Mouse (Mus musculus) hindbrain, embryonic 16.5 days (tissue): Measurements from ENCODE around the gene Ppt2. TPM values are rescaled to one million over a fixed set of nuclear protein-coding genes. Genes with fewer than 3 reads are reported as not detected.

Experiments used
- ATAC-seq: fragments of 200-750 bp; cut with Nextera tagmentation; 2 replicates; pipeline ENCODE4 v1.8.0; 2017; ENCODE audit warnings: moderate TSS enrichment, moderate library complexity
- H3K27ac ChIP-seq: fragments of 300-500 bp; sonication (generic); 2 replicates; pipeline ENCODE4 v1.5.1; 2014; ENCODE audit warnings: low read depth, mild to moderate bottlenecking, control low read depth, low read length, moderate library complexity
- H3K27me3 ChIP-seq: fragments of 300-500 bp; sonication (generic); replicated peaks from 2 replicates; pipeline ENCODE4 v1.6.1; 2014; ENCODE audit warnings: low read length; ENCODE audit not compliant: control insufficient read depth, insufficient read depth
- H3K36me3 ChIP-seq: fragments of 300-500 bp; sonication (generic); 2 replicates; pipeline ENCODE4 v1.6.1; 2014; ENCODE audit warnings: mild to moderate bottlenecking, low read length, moderate library complexity, mixed read lengths; ENCODE audit not compliant: control insufficient read depth, insufficient read depth
- H3K4me1 ChIP-seq: fragments of 300-500 bp; sonication (generic); 2 replicates; pipeline ENCODE4 v1.6.1; 2014; ENCODE audit warnings: low read depth, low read length; ENCODE audit not compliant: control insufficient read depth, insufficient read depth
- H3K4me2 ChIP-seq: fragments of 300-500 bp; sonication (generic); 2 replicates; pipeline ENCODE4 v1.6.1; 2014; ENCODE audit warnings: mild to moderate bottlenecking, low read length, control low read depth, moderate library complexity
- H3K4me3 ChIP-seq: fragments of 300-500 bp; sonication (generic); 2 replicates; pipeline ENCODE4 v1.5.1; 2014; ENCODE audit warnings: mild to moderate bottlenecking, low read length, control low read depth, moderate library complexity
- H3K9ac ChIP-seq: fragments of 300-500 bp; sonication (generic); 2 replicates; pipeline ENCODE4 v1.6.1; 2014; ENCODE audit warnings: low read depth, mild to moderate bottlenecking, control low read depth, low read length, moderate library complexity
- H3K9me3 ChIP-seq: fragments of 300-500 bp; sonication (generic); 2 replicates; pipeline ENCODE4 v1.6.1; 2014; ENCODE audit warnings: mild to moderate bottlenecking, low read length, moderate library complexity; ENCODE audit not compliant: control insufficient read depth
- WGBS: fragments of 180-500 bp; shearing (Covaris S2); extraction: QIAGEN DNeasy Blood & Tissue Kit; methylation state at CpG from one replicate; pipeline ENCODE4 v1.1.7; 2014; 5-methylcytosine and 5-hydroxymethylcytosine counted together
- polyA plus RNA-seq: library from polyadenylated mRNA; unstranded; fragments of >200 nt; fragmentation: Nextera tagmentation; extraction: Ambion mirVana; gene quantifications from 2 replicates; pipeline ENCODE4 v1.2.1, GENCODE M21; 2015

Gene Ppt2
- polyA plus RNA-seq, 1 experiment from 2014 or later: 19.9 TPM

GRCm38 (mm10) chr17:34652546-34652945 is 24.2 kb upstream of the Ppt2 start:
- no peaks in the 10 kb centered on the region for H3K27me3 ChIP-seq
- H3K36me3 ChIP-seq: peaks cover 39% of the 10 kb centered on the region
- H3K9ac ChIP-seq: no peak overlapping the region
- H3K4me2 ChIP-seq: no peak overlapping the region
- no peak overlapping the region for H3K4me3 ChIP-seq
- peaks cover 15% of the 10 kb centered on the region for H3K4me1 ChIP-seq
- no peaks in the 10 kb centered on the region for H3K9me3 ChIP-seq
- H3K27ac ChIP-seq: no peak overlapping the region
- no peak for ATAC-seq
- 84% methylated on average over 10 of the region's 10 CpGs for WGBS

- no peak overlapping the region for H3K27ac ChIP-seq
- peaks cover 39% of the 10 kb centered on the region for H3K36me3 ChIP-seq
- H3K4me3 ChIP-seq: no peak overlapping the region
- H3K4me1 ChIP-seq: peaks cover 16% of the 10 kb centered on the region
- no peaks in the 10 kb centered on the region for H3K27me3 ChIP-seq
- no peak overlapping the region for H3K9ac ChIP-seq
- 56% methylated on average over 14 of the region's 19 CpGs for WGBS
- no peak overlapping the region for H3K4me2 ChIP-seq
- no peak for ATAC-seq
- H3K9me3 ChIP-seq: no peaks in the 10 kb centered on the region
Observed at GRCm38 (mm10) chr17:34651507-34652221, 23.4 kb upstream of the Ppt2 start.

GRCm38 (mm10) chr17:34650781-34651180 is 22.5 kb upstream of the Ppt2 start:
- Histone ChIP-seq H3K4me2 (no peak overlapping the region), H3K27me3 (no peaks in the 10 kb centered on the region), H3K9ac (no peak overlapping the region), H3K36me3 (peaks cover 39% of the 10 kb centered on the region), H3K27ac (no peak overlapping the region), H3K9me3 (no peaks in the 10 kb centered on the region), H3K4me3 (no peak overlapping the region), H3K4me1 (peaks cover 24% of the 10 kb centered on the region)
- 91% methylated on average over 14 of the region's 14 CpGs for WGBS
- no peak for ATAC-seq

- Histone ChIP-seq H3K27ac (no peak overlapping the region), H3K36me3 (peaks cover 36% of the 10 kb centered on the region), H3K9ac (no peak overlapping the region), H3K4me3 (no peak overlapping the region), H3K4me1 (peaks cover 28% of the 10 kb centered on the region), H3K4me2 (no peak overlapping the region), H3K27me3 (no peaks in the 10 kb centered on the region), H3K9me3 (no peaks in the 10 kb centered on the region)
- 91% methylated on average over 18 of the region's 18 CpGs for WGBS
- no peak for ATAC-seq
Observed at GRCm38 (mm10) chr17:34649106-34649864, 21.0 kb upstream of the Ppt2 start.

- Histone ChIP-seq H3K4me2 (peak overlapping the region; percentile 82), H3K9me3 (no peaks in the 10 kb centered on the region), H3K27ac (no peak overlapping the region), H3K36me3 (peaks cover 32% of the 10 kb centered on the region), H3K9ac (no peak overlapping the region), H3K4me1 (peaks cover 28% of the 10 kb centered on the region), H3K27me3 (no peaks in the 10 kb centered on the region), H3K4me3 (peak overlapping the region; percentile 74)
- ATAC-seq: no peak
- WGBS: 90% methylated on average over 16 of the region's 16 CpGs
Observed at GRCm38 (mm10) chr17:34648141-34648890, 20.0 kb upstream of the Ppt2 start.

GRCm38 (mm10) chr17:34646906-34647787 is 18.8 kb upstream of the Ppt2 start, which contains the start of gene Atf6b:
Gene Atf6b, plus strand, starts transcription at chr17:34647146.
- Histone ChIP-seq H3K4me3 (peak within 1 kb of the TSS; percentile 74), H3K9me3 (no peaks in the 10 kb centered on the region), H3K4me1 (peaks cover 28% of the 10 kb centered on the region), H3K4me2 (peak within 1 kb of the TSS; percentile 82), H3K27me3 (no peaks in the 10 kb centered on the region), H3K9ac (peak within 1 kb of the TSS; percentile 88), H3K36me3 (peaks cover 21% of the 10 kb centered on the region), H3K27ac (peak within 1 kb of the TSS; percentile 76)
- WGBS: under 1% methylated on average over 63 of the region's 66 CpGs
- peak; percentile 97 for ATAC-seq

- Histone ChIP-seq H3K9ac (no peak overlapping the region), H3K27ac (no peak overlapping the region), H3K27me3 (no peaks in the 10 kb centered on the region), H3K4me3 (no peak overlapping the region; the same call in 1 of the 2 replicates), H3K9me3 (no peaks in the 10 kb centered on the region), H3K4me1 (peaks cover 30% of the 10 kb centered on the region), H3K4me2 (peak overlapping the region; percentile 75), H3K36me3 (peaks cover 10% of the 10 kb centered on the region)
- 77% methylated on average over 30 of the region's 30 CpGs for WGBS
- ATAC-seq: no peak
Observed at GRCm38 (mm10) chr17:34645831-34646511, 17.7 kb upstream of the Ppt2 start.

GRCm38 (mm10) chr17:34645256-34645829 is 17.0 kb upstream of the Ppt2 start:
- Histone ChIP-seq H3K27ac (no peak overlapping the region; the same call in 1 of the 2 replicates), H3K27me3 (no peaks in the 10 kb centered on the region), H3K4me2 (peak overlapping the region; percentile 75), H3K4me1 (peaks cover 30% of the 10 kb centered on the region), H3K36me3 (peaks cover 4% of the 10 kb centered on the region; the same call in 1 of the 2 replicates), H3K4me3 (peak overlapping the region; percentile 67), H3K9me3 (no peaks in the 10 kb centered on the region), H3K9ac (peak overlapping the region; percentile 75)
- ATAC-seq: no peak
- 48% methylated on average over 10 of the region's 10 CpGs for WGBS
